Mouse (Mus musculus) skeletal muscle tissue, postnatal 0 days (tissue): ENCODE data around the gene Hsd17b14. TPM values are rescaled to one million over a fixed set of nuclear protein-coding genes. Genes with fewer than 3 reads are reported as not detected.

Source experiments
- polyA plus RNA-seq: library from polyadenylated mRNA; unstranded; fragments of >200 nt; fragmentation: Nextera tagmentation; extraction: Ambion mirVana; gene quantifications from 2 replicates; pipeline ENCODE4 v1.2.1, GENCODE M21; 2015

Hsd17b14 gene
- polyA plus RNA-seq: 6.1 and 7.2 TPM in 2 replicates

DNA sequence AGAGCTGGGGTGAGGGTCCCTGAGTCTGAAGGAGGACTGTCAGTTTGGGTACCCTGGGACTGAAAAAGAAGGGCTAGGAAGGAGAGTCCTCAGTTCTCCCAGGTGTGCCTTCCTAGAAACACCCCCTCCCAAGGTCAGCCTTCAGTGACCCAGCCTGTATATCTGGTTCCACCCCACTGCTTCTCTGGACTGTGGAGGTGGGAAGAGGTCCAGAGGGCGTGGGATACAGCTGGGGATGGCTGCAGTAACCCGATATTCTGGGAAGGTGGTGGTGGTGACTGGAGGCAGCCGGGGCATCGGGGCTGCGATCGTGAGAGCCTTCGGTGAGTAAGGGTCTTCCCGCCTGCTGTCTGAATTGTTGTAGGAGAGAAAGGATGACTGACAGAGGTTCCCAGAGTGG is at the start of gene Hsd17b14:
Gene Hsd17b14, plus strand, starts transcription at position 150 of the 400 bp plus-strand sequence.

GRCm38 (mm10) chr7:45509912-45510787 is 44.5 kb upstream of the Hsd17b14 start, which contains the start of gene Nucb1:
Gene Nucb1 (minus strand): TSS chr7:45510406.

DNA sequence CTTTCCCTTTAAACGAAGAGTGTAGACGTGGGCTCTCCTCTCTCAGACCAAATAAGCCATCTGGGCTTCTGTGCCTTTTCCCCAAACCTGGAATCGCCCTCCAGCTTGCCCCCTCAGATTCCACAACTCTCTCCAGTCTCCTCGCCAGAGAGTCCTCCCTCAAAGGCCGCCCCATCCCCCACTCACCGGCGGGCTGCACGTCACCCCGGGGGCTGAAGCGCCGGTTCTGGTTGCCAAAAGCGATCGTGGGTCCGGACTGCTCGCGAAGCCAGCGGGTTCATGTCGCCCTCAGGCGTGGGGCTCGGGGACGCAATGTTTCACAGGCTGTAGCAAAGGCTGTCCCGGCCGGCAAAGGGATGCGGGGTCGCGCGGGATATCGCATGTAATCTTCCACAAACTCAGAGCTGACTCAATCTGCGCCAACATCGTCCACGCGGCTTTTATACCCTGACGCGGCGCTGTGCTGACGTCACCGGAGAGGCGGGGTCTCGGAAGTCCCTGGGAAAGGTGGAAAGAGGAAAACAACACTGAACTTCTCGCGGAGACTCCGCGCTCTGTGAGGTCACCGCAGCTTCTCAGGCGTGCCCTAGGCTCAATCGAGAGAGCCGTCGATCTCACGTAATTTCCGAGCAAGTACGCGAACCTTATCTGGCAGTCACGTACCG is 28.8 kb upstream of the Hsd17b14 start, which contains the start of the genes Ppp1r15a and Plekha4:
Gene Ppp1r15a, minus strand, starts transcription at position 460 of the 665 bp plus-strand sequence.
Gene Plekha4, plus strand, starts transcription at position 522 of the 665 bp plus-strand sequence.

GRCm38 (mm10) chr7:45570103-45570741 is 15.5 kb downstream of the Hsd17b14 start, which contains the start of gene Bcat2:
Gene Bcat2 (plus strand): TSS chr7:45570153.

DNA sequence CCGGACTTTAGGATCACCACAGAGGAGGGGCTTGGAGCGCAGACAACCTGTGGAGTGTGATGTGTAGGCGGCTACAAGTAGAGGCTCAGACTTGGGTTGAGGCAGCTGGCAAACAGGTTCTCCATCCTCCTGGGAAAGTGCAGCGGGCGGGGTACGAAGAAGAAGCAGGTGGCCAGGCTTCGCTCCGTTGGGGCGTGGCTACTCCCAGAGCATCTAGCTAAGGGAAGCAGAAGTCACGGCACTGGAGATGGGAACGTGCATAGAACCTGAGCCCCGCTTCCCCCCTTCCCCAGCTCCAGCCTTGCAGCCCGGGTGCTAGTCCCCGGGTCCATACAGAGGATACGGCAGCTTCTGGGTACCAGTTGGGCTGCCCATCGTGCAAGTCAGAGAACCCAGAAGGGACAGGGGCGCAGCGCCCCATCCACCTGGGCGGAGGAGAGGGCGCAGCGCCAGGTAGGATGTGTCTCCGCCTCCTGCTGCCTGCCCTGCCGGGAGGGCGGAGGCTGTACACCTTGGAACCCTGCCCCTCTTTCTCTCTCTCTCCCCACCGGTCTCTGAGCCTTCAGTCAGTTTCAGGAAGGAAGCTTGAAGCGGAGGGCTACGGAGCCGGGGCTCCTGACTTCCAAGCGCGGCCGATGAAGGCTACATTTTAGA is 62.5 kb downstream of the Hsd17b14 start, which contains the start of gene Fut1:
Gene Fut1, plus strand, starts transcription at position 248 of the 654 bp plus-strand sequence.

Other genes starting within 250 kb of the Hsd17b14 start
- 15.3 and 15.4 TPM in 2 replicates for gene Trpm4, start 221.1 kb upstream of the Hsd17b14 start, polyA plus RNA-seq
- gene Hrc, start 219.6 kb upstream of the Hsd17b14 start, polyA plus RNA-seq: 94.0 and 120 TPM in 2 replicates
- gene Ppfia3, start 187.9 kb upstream of the Hsd17b14 start, polyA plus RNA-seq: 3.2 and 4.0 TPM in 2 replicates
- gene Lin7b, start 184.3 kb upstream of the Hsd17b14 start, polyA plus RNA-seq: 1.5 and 2.0 TPM in 2 replicates
- 64.7 and 74.9 TPM in 2 replicates for gene Snrnp70, start 159.2 kb upstream of the Hsd17b14 start, polyA plus RNA-seq
- 3.5 and 4.7 TPM in 2 replicates for gene Kcna7, start 149.2 kb upstream of the Hsd17b14 start, polyA plus RNA-seq
- 0.09 and 0.17 TPM in 2 replicates for gene Ntf5, start 141.2 kb upstream of the Hsd17b14 start, polyA plus RNA-seq
- not detected in 2 replicates for gene Lhb, start 134.1 kb upstream of the Hsd17b14 start, polyA plus RNA-seq
- gene Gys1, start 120.0 kb upstream of the Hsd17b14 start, polyA plus RNA-seq: 90.8 and 92.1 TPM in 2 replicates
- 31.4 and 35.8 TPM in 2 replicates for gene Ruvbl2, start 116.8 kb upstream of the Hsd17b14 start, polyA plus RNA-seq
- gene Ftl1, start 95.0 kb upstream of the Hsd17b14 start, polyA plus RNA-seq: 2,280 and 2,838 TPM in 2 replicates
- gene Bax, start 88.0 kb upstream of the Hsd17b14 start, polyA plus RNA-seq: 74.5 and 83.5 TPM in 2 replicates
- gene Tulp2, start 73.0 kb upstream of the Hsd17b14 start, polyA plus RNA-seq: 0.06 and 0.12 TPM in 2 replicates
- not detected in 2 replicates for gene Gm45808, start 68.1 kb upstream of the Hsd17b14 start, polyA plus RNA-seq
- gene Dhdh, start 66.1 kb upstream of the Hsd17b14 start, polyA plus RNA-seq: 7.1 and 7.2 TPM in 2 replicates
- gene Nucb1, start 44.5 kb upstream of the Hsd17b14 start, polyA plus RNA-seq: 124 and 146 TPM in 2 replicates
- gene Ppp1r15a, start 28.6 kb upstream of the Hsd17b14 start, polyA plus RNA-seq: 19.1 and 19.6 TPM in 2 replicates
- 5.6 and 8.0 TPM in 2 replicates for gene Plekha4, start 28.6 kb upstream of the Hsd17b14 start, polyA plus RNA-seq
- 35.4 and 88.9 TPM in 2 replicates for gene Bcat2, start 15.3 kb downstream of the Hsd17b14 start, polyA plus RNA-seq
- 0.18 TPM in 1 of 2 replicates, not detected in the other for gene Fgf21, start 60.6 kb downstream of the Hsd17b14 start, polyA plus RNA-seq
- gene Fut1, start 62.4 kb downstream of the Hsd17b14 start, polyA plus RNA-seq: 0.05 TPM in 1 of 2 replicates, not detected in the other
- gene Izumo1, start 66.9 kb downstream of the Hsd17b14 start, polyA plus RNA-seq: 0.06 TPM in 1 of 2 replicates, not detected in the other
- 10.3 and 13.9 TPM in 2 replicates for gene Rasip1, start 72.6 kb downstream of the Hsd17b14 start, polyA plus RNA-seq
- 139 and 174 TPM in 2 replicates for gene Mamstr, start 85.1 kb downstream of the Hsd17b14 start, polyA plus RNA-seq
- gene Fut2, start 111.5 kb downstream of the Hsd17b14 start, polyA plus RNA-seq: 1.9 and 2.1 TPM in 2 replicates
- 1.6 and 1.7 TPM in 2 replicates for gene Ntn5, start 129.1 kb downstream of the Hsd17b14 start, polyA plus RNA-seq
- gene Sec1, start 139.5 kb downstream of the Hsd17b14 start, polyA plus RNA-seq: 0.33 and 0.40 TPM in 2 replicates
- gene Car11, start 144.9 kb downstream of the Hsd17b14 start, polyA plus RNA-seq: 2.4 and 3.0 TPM in 2 replicates
- gene Dbp, start 150.2 kb downstream of the Hsd17b14 start, polyA plus RNA-seq: 9.9 and 10.3 TPM in 2 replicates
- gene Rpl18, start 160.6 kb downstream of the Hsd17b14 start, polyA plus RNA-seq: 568 and 577 TPM in 2 replicates
- 11.7 and 13.4 TPM in 2 replicates for gene Sphk2, start 163.1 kb downstream of the Hsd17b14 start, polyA plus RNA-seq
- gene Fam83e, start 166.3 kb downstream of the Hsd17b14 start, polyA plus RNA-seq: 0.10 and 0.17 TPM in 2 replicates
- gene Spaca4, start 170.9 kb downstream of the Hsd17b14 start, polyA plus RNA-seq: not detected in 2 replicates
- gene Lmtk3, start 228.8 kb downstream of the Hsd17b14 start, polyA plus RNA-seq: 0.18 TPM in 1 of 2 replicates, not detected in the other
- 0.21 and 5.3 TPM in 2 replicates for gene Sult2b1, start 229.8 kb downstream of the Hsd17b14 start, polyA plus RNA-seq